Mouse (Mus musculus): ENCODE results near the gene Tshb. TPM values are rescaled to one million over a fixed set of nuclear protein-coding genes. Genes with fewer than 3 reads are reported as not detected.

Tshb gene
- polyA plus RNA-seq, 1 experiment from 2014 or later = 0.43 TPM

DNA sequence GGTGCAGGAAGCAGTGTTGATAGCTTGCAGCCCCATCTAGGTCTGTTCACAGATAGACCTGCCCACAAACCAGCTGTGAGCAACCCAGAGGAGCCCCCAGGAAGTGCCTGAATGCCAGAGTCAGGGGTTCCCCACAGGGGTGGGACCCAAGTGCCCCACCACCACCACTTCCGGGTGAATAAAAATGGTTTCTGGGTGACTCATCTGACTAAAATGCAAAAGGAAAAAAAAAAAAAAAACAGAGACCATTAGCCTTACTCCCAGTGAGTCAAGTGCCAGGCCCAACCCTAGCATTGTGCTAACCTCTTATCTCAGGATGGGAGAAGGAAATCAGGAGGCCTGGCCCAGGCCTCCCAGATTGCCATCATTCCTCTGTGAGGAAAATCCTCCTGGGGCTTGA, 26.7 kb downstream of the Tshb start:
- 72% methylated on average over 1 of the region's 1 CpGs for WGBS
- no peak overlapping the region for H3K4me2 ChIP-seq (ENCODE audit: low read length)
- peaks cover 13% of the 10 kb centered on the region for H3K36me3 ChIP-seq (ENCODE audit: control insufficient read depth, insufficient read depth, low read length)
- no peak overlapping the region for H3K9ac ChIP-seq (ENCODE audit: low read depth, low read length)
- ATAC-seq = no peak
- H3K27ac ChIP-seq (ENCODE audit: low read length) = no peak overlapping the region
- no peaks in the 10 kb centered on the region for H3K9me3 ChIP-seq (replicated peaks; ENCODE audit: control insufficient read depth, low read length, poor library complexity, severe bottlenecking)
- no peak overlapping the region for H3K4me3 ChIP-seq (ENCODE audit: low read depth, low read length)
- no peaks in the 10 kb centered on the region for H3K4me1 ChIP-seq (ENCODE audit: control insufficient read depth, insufficient read depth, low read length)
- H3K27me3 ChIP-seq (ENCODE audit: control insufficient read depth, insufficient read depth, low read depth, low read length) = no peaks in the 10 kb centered on the region

DNA sequence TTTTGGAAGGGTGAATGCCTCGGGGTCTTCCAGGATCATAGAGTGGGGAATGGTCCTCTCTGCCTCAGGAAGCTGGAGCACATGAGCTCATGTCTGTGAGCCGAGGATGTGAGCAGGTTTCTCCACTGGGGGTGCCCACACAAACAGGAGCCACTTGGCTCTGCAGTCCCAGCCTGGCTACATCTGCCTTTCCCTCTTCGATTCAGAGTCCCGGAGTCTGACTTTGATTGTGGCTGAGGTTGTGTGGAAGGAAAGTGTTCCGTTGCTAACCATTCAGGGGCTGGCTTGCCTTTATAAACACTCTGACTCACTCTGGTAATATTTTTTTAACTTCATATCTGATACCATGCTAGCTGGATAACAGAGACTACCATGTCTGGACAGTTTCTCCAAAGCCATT, 30.1 kb downstream of the Tshb start:
- Histone ChIP-seq H3K27ac (ENCODE audit: low read length) (no peak overlapping the region), H3K36me3 (ENCODE audit: control insufficient read depth, insufficient read depth, low read length) (peaks cover 11% of the 10 kb centered on the region), H3K4me3 (ENCODE audit: low read depth, low read length) (no peak overlapping the region), H3K4me2 (ENCODE audit: low read length) (no peak overlapping the region), H3K9ac (ENCODE audit: low read depth, low read length) (no peak overlapping the region), H3K27me3 (ENCODE audit: control insufficient read depth, insufficient read depth, low read depth, low read length) (no peaks in the 10 kb centered on the region), H3K4me1 (ENCODE audit: control insufficient read depth, insufficient read depth, low read length) (peaks cover 4% of the 10 kb centered on the region), H3K9me3 (replicated peaks; ENCODE audit: control insufficient read depth, low read length, poor library complexity, severe bottlenecking) (no peaks in the 10 kb centered on the region)
- WGBS = 85% methylated on average over 5 of the region's 5 CpGs
- ATAC-seq = no peak

DNA sequence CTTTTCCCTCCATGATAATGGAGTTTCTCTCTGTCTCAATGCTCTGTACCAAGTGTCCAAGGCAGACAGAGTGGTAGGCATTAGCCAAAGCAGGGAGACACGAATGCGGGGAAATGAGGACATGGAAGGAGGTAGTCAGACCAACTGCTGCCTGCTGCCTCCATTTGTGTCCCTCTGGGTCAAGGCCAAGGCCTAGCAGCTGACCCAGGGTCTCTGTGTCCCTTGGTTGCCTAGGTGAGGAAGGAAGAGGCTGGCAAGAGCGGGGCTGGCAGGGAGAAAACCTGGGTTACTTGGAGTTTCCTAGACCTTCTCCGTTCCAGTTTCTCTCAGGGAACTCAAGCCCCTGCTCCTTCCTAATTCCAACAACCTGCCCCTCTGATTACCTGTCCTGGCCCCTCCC, 30.5 kb downstream of the Tshb start:
- H3K36me3 ChIP-seq (ENCODE audit: control insufficient read depth, insufficient read depth, low read length) = peaks cover 11% of the 10 kb centered on the region
- H3K4me2 ChIP-seq (ENCODE audit: low read length) = no peak overlapping the region
- H3K9me3 ChIP-seq (replicated peaks; ENCODE audit: control insufficient read depth, low read length, poor library complexity, severe bottlenecking) = no peaks in the 10 kb centered on the region
- no peak overlapping the region for H3K27ac ChIP-seq (ENCODE audit: low read length)
- H3K9ac ChIP-seq (ENCODE audit: low read depth, low read length) = no peak overlapping the region
- ATAC-seq = no peak
- H3K4me3 ChIP-seq (ENCODE audit: low read depth, low read length) = no peak overlapping the region
- H3K4me1 ChIP-seq (ENCODE audit: control insufficient read depth, insufficient read depth, low read length) = peaks cover 5% of the 10 kb centered on the region
- WGBS = 95% methylated on average over 4 of the region's 4 CpGs
- no peaks in the 10 kb centered on the region for H3K27me3 ChIP-seq (ENCODE audit: control insufficient read depth, insufficient read depth, low read depth, low read length)

DNA sequence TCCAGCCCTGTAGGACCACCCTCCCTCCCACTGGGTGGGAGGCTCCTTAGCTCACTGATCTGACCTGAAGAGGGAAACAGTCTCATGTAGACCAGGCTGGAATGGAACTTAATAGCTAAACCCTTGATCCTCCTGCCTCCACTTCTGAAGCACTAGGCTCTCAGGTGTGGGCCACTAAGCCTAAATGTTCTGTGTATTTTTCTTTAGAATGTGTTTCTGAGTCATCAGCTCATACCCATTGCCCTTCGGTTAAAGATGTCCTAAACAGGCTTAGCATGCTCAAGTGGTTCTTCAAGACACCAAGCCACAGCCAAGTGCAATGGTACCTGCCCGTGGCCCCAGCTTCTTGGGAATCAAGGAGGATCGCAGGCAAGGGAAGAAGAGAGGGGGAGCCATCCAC, 31.0 kb downstream of the Tshb start:
- Histone ChIP-seq H3K4me3 (ENCODE audit: low read depth, low read length) (no peak overlapping the region), H3K36me3 (ENCODE audit: control insufficient read depth, insufficient read depth, low read length) (peaks cover 11% of the 10 kb centered on the region), H3K27me3 (ENCODE audit: control insufficient read depth, insufficient read depth, low read depth, low read length) (no peaks in the 10 kb centered on the region), H3K4me2 (ENCODE audit: low read length) (no peak overlapping the region), H3K27ac (ENCODE audit: low read length) (no peak overlapping the region), H3K4me1 (ENCODE audit: control insufficient read depth, insufficient read depth, low read length) (peaks cover 5% of the 10 kb centered on the region), H3K9me3 (replicated peaks; ENCODE audit: control insufficient read depth, low read length, poor library complexity, severe bottlenecking) (no peaks in the 10 kb centered on the region), H3K9ac (ENCODE audit: low read depth, low read length) (no peak overlapping the region)
- no peak for ATAC-seq
- 88% methylated on average over 3 of the region's 3 CpGs for WGBS

DNA sequence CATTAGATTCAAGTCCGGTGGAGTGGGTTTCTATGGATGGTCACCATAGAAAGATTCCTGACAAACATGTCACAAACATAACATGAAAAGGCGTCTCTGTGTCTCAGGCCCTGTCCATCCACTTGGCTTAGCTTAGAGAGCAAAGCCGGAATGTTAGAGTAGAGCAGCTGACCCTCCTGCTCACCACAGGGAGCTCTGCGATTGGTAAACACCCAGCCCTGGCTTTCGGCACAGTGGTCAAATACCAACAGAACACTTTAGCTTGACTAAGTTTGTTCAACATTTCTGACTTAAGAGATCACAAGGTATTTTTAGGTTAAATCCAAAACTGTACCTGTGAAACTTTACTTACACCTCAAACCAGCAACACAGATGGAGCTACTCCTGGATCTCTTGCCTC, 31.4 kb downstream of the Tshb start:
- Histone ChIP-seq H3K9me3 (replicated peaks; ENCODE audit: control insufficient read depth, low read length, poor library complexity, severe bottlenecking) (no peaks in the 10 kb centered on the region), H3K4me2 (ENCODE audit: low read length) (no peak overlapping the region), H3K36me3 (ENCODE audit: control insufficient read depth, insufficient read depth, low read length) (peaks cover 11% of the 10 kb centered on the region), H3K4me1 (ENCODE audit: control insufficient read depth, insufficient read depth, low read length) (peaks cover 5% of the 10 kb centered on the region), H3K27ac (ENCODE audit: low read length) (no peak overlapping the region), H3K27me3 (ENCODE audit: control insufficient read depth, insufficient read depth, low read depth, low read length) (no peaks in the 10 kb centered on the region), H3K4me3 (ENCODE audit: low read depth, low read length) (no peak overlapping the region), H3K9ac (ENCODE audit: low read depth, low read length) (no peak overlapping the region)
- WGBS = 88% methylated on average over 5 of the region's 5 CpGs
- ATAC-seq = no peak

DNA sequence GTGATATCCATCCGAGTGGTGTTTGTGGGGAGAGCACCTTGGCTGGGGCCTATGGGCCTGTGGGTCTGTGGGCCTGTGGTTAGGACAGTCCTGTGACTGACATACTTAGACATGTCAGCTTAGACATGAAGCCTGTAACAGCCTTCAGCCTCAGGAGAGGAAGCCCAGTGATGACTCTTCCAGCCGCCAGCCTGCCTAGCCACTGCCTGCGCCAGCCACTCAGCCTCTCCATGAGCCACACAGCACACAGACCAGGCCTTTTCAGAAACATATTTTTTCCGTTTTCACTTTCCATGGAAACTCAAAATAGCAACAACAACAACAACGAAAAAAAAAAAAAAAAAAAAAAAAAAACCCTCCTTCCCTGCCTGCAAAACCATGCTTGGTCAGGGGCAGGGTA, 33.8 kb downstream of the Tshb start:
- Histone ChIP-seq H3K9me3 (replicated peaks; ENCODE audit: control insufficient read depth, low read length, poor library complexity, severe bottlenecking) (no peaks in the 10 kb centered on the region), H3K36me3 (ENCODE audit: control insufficient read depth, insufficient read depth, low read length) (peaks cover 11% of the 10 kb centered on the region), H3K27me3 (ENCODE audit: control insufficient read depth, insufficient read depth, low read depth, low read length) (no peaks in the 10 kb centered on the region), H3K4me3 (ENCODE audit: low read depth, low read length) (no peak overlapping the region), H3K4me2 (ENCODE audit: low read length) (no peak overlapping the region), H3K4me1 (ENCODE audit: control insufficient read depth, insufficient read depth, low read length) (peaks cover 5% of the 10 kb centered on the region), H3K9ac (ENCODE audit: low read depth, low read length) (no peak overlapping the region), H3K27ac (ENCODE audit: low read length) (no peak overlapping the region)
- 84% methylated on average over 5 of the region's 5 CpGs for WGBS
- no peak for ATAC-seq

DNA sequence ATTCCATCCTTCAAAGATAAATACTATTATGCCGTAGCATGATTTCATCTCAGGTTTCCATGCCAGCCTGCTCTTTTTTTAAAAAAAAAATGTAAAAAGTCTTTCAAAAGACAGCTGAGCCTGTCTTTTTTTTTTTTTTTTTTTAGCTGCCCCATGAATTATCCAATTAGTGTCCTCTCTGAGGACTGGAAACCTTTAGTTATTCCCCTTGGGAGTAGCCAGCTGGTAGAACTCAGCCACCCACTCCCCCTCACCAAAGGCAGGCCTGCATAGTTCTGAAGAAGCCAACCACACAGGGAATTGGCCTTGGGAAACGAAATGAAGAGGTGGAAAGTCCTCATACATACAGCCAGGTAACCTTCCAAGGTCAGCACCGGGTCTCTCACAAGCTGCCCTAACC, 34.5 kb downstream of the Tshb start:
- ATAC-seq = no peak
- WGBS = 50% methylated on average over 3 of the region's 3 CpGs
- peaks cover 11% of the 10 kb centered on the region for H3K36me3 ChIP-seq (ENCODE audit: control insufficient read depth, insufficient read depth, low read length)
- H3K4me3 ChIP-seq (ENCODE audit: low read depth, low read length) = no peak overlapping the region
- no peaks in the 10 kb centered on the region for H3K9me3 ChIP-seq (replicated peaks; ENCODE audit: control insufficient read depth, low read length, poor library complexity, severe bottlenecking)
- H3K9ac ChIP-seq (ENCODE audit: low read depth, low read length) = no peak overlapping the region
- no peak overlapping the region for H3K4me2 ChIP-seq (ENCODE audit: low read length)
- no peak overlapping the region for H3K27ac ChIP-seq (ENCODE audit: low read length)
- no peaks in the 10 kb centered on the region for H3K27me3 ChIP-seq (ENCODE audit: control insufficient read depth, insufficient read depth, low read depth, low read length)
- H3K4me1 ChIP-seq (ENCODE audit: control insufficient read depth, insufficient read depth, low read length) = peaks cover 5% of the 10 kb centered on the region

DNA sequence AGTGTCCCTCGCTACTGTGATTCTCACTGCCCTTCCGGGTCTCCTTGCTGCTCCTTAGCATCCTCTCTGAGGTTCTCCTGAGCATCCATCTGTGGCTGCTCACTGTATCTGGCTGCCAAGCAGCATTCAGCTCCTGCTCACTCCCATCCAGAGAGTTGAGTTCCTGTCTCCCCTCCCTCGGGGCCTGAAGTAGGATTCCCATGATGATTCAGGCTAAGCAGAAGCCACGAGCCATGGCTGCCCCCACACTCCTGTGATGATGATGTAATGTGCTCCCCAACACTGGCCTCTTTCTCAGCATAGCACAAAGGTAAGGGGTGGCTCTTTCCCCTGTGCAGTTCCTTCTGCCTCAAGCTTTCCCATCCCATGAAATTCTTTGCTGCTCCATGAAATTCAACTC, 36.3 kb downstream of the Tshb start:
- 86% methylated on average over 4 of the region's 4 CpGs for WGBS
- H3K27ac ChIP-seq (ENCODE audit: low read length) = no peak overlapping the region

DNA sequence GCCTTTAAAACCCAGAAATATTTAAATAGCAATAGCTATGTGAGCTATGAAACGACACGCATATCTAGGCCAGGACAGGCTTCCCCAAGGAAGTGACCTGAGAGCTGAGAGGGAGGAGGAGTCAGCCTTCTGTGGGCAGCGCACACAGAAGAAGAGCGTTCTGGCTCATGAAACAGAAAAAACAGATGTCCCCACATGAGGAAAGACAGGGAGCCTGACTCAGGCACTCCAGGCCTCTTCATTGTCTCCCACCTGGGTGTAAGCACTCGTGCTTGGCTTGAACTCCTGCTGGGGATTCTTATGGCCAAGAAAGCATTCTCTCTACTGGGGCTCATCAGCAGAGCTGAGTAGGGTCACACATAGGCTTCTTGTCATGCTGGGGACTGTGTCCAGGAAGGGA, 37.9 kb downstream of the Tshb start:
- 45% methylated on average over 5 of the region's 5 CpGs for WGBS
- Histone ChIP-seq H3K36me3 (ENCODE audit: control insufficient read depth, insufficient read depth, low read length) (no peaks in the 10 kb centered on the region), H3K9me3 (replicated peaks; ENCODE audit: control insufficient read depth, low read length, poor library complexity, severe bottlenecking) (no peaks in the 10 kb centered on the region)

More for the DNA sequence above, 36.3 kb downstream of the Tshb start:
- H3K4me2 ChIP-seq (ENCODE audit: low read length) = no peak overlapping the region
- H3K4me3 ChIP-seq (ENCODE audit: low read depth, low read length) = no peak overlapping the region
- no peaks in the 10 kb centered on the region for H3K9me3 ChIP-seq (replicated peaks; ENCODE audit: control insufficient read depth, low read length, poor library complexity, severe bottlenecking)
- H3K27me3 ChIP-seq (ENCODE audit: control insufficient read depth, insufficient read depth, low read depth, low read length) = no peaks in the 10 kb centered on the region
- no peak for ATAC-seq
- peaks cover 10% of the 10 kb centered on the region for H3K36me3 ChIP-seq (ENCODE audit: control insufficient read depth, insufficient read depth, low read length)
- H3K9ac ChIP-seq (ENCODE audit: low read depth, low read length) = no peak overlapping the region
- H3K4me1 ChIP-seq (ENCODE audit: control insufficient read depth, insufficient read depth, low read length) = peaks cover 8% of the 10 kb centered on the region

More for the DNA sequence above, 37.9 kb downstream of the Tshb start:
- Histone ChIP-seq H3K4me1 (ENCODE audit: control insufficient read depth, insufficient read depth, low read length) (peaks cover 8% of the 10 kb centered on the region), H3K27ac (ENCODE audit: low read length) (no peak overlapping the region), H3K4me3 (ENCODE audit: low read depth, low read length) (no peak overlapping the region), H3K9ac (ENCODE audit: low read depth, low read length) (no peak overlapping the region), H3K4me2 (ENCODE audit: low read length) (no peak overlapping the region), H3K27me3 (ENCODE audit: control insufficient read depth, insufficient read depth, low read depth, low read length) (no peaks in the 10 kb centered on the region)
- ATAC-seq = no peak
